Mouse (Mus musculus) large intestine, adult 2 months (tissue): ENCODE results near the gene Mst1. TPM values are rescaled to one million over a fixed set of nuclear protein-coding genes. Genes with fewer than 3 reads are reported as not detected.

Experiments
- DNase-seq: peaks from one replicate; pipeline ENCODE4 v3.0.0-alpha.2; 2012; ENCODE audit warnings: low read depth, low spot score
- WGBS: fragments of 180-500 bp; shearing (Covaris S2); methylation state at CpG from one replicate; pipeline ENCODE4 v1.1.7; 2018; 5-methylcytosine and 5-hydroxymethylcytosine counted together
- polyA plus RNA-seq: library from polyadenylated mRNA; depleted of rRNA; stranded (reverse); fragments of >200 nt; gene quantifications from 2 replicates; pipeline ENCODE4 v1.2.3, GENCODE M21; 2012; rRNA removed

Mst1 gene
- polyA plus RNA-seq: 0.26 and 0.56 TPM in 2 replicates

DNA sequence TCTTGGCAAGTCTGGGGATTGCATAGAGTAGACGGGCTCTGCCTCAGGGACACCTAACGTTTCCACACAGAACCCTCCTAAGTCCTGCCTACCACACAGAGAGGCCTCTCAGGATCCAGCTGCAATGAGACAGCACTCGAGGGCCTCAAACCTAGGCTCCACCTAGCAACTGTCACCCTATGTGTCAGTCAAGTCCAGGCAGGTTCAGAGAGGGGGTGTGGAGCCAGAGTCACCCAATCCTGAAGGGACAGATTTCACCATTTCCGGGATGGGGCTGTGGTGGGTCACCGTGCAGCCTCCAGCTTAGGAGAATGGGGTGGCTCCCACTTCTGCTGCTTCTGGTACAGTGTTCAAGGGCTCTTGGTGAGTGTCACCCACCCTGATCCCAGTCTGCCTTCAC lies at the start of gene Mst1:
Mst1 (plus strand) TSS at position 269 of the 400 bp plus-strand sequence.
- 76% methylated on average over 5 of the region's 5 CpGs for WGBS
- DNase-seq: no peak

DNA sequence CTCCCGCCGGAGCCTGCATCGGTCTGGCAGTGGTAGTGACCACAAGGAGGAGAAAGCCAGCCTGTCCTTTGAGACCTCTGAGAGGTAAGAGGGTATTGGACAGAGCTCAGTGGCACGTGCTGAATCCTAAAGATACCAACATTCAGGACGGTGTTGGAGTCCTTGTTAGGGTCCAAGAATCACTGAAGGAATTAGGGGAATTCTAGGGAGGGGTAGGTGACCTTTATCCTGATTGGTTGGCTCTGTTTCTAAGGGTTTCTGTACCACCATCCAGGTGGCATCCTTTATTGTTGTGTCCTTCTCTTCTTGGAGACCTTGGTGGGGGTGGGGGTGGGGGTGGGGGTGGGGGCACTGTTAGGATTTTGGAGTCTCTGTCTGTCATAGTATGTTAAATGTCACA lies 48.1 kb upstream of the Mst1 start:
- no peak for DNase-seq
- 94% methylated on average over 5 of the region's 5 CpGs for WGBS

DNA sequence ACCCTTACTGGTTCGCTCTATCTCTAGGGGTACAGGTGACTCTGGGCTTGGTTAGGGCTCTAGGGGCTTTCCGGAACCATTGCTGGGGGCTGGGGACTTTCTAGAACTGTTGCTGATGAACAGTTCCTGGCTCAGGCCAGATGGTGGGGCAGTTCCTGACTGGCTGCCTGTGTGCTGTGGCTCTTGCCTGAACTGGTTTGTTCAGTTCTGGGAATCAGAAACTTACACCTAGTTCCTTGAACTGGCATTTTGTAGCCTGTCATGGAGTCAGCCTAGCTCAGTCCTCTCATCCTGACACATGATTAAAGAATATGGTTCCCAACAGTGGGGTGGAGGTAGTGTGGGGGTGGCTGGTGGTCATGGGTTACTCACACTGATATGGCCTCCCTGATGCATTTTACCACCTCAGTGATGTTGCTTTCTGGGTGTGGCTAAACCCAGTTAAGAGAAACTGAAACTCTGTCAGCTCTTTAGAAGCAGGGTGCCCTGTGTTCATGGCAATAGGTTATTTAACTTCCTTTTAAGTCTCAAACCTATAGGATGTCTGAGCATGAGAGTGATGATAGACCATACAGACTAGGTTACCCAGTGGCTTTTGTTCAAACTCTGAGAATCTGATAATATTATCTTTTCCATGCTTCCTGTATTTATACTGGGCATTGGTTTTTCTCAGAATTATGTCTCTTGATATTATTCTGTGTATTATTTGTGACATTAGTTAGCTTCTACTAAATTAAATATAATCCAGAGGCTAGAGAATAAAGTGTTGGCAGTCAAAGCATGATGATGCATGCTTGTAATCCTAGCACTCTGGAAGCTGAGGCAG lies 44.7 kb upstream of the Mst1 start:
- peak; percentile 33 for DNase-seq
- WGBS: 48% methylated on average over 2 of the region's 2 CpGs

DNA sequence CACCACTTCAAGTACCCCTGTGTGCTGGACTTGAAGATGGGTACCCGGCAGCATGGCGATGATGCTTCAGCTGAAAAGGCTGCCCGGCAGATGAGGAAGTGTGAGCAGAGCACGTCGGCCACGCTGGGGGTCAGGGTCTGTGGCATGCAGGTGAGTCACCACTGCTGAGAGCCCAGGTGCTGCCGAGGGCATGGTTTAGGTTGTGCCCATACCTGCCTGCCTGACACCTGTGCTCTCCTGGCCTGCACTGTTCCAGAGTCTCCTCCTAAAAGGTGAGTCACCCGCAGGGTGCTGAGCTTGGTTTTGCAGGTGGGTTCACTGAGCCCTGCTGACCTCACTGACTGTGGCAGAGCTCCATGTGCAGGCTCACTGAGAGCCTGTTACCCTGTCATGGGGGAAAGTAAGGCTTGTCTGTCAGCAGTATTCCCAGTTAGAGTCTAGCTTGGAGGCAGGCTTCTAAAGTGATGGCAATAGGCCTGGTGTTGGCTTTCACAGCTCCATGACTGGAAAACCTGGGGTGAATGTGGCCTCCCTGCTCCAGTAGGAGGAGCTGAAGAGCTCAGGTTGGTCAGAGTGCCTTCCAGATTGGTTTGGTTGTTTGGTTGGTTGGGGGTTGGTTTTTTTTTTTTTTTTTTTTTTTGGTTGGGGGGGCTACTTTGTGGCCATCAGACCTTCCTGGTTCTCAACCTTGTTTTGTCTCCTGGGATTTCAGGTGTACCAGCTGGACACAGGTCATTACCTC lies 35.3 kb upstream of the Mst1 start:
- WGBS: 95% methylated on average over 8 of the region's 8 CpGs
- DNase-seq: no peak

DNA sequence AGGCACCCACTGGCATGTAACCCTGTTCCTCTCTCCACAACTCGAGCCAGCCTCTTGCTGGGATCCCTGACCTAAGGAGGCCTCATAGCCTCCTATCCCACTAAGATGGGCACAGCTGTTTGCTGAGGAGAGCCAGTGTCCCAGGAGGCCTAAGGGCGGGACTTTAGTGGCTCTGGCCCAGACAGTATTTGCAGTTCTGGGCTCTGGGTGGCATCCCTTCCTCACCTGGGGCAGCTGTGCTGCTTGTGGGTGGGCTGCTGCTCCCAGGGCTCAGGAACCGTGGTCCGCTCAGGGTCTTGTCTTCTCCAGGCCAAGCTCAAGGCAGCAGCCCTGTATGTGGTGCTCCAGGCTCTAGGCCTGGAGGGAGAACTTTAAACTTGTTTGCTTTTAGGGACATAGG lies 33.7 kb upstream of the Mst1 start:
- no peak for DNase-seq
- WGBS: 95% methylated on average over 4 of the region's 4 CpGs

DNA sequence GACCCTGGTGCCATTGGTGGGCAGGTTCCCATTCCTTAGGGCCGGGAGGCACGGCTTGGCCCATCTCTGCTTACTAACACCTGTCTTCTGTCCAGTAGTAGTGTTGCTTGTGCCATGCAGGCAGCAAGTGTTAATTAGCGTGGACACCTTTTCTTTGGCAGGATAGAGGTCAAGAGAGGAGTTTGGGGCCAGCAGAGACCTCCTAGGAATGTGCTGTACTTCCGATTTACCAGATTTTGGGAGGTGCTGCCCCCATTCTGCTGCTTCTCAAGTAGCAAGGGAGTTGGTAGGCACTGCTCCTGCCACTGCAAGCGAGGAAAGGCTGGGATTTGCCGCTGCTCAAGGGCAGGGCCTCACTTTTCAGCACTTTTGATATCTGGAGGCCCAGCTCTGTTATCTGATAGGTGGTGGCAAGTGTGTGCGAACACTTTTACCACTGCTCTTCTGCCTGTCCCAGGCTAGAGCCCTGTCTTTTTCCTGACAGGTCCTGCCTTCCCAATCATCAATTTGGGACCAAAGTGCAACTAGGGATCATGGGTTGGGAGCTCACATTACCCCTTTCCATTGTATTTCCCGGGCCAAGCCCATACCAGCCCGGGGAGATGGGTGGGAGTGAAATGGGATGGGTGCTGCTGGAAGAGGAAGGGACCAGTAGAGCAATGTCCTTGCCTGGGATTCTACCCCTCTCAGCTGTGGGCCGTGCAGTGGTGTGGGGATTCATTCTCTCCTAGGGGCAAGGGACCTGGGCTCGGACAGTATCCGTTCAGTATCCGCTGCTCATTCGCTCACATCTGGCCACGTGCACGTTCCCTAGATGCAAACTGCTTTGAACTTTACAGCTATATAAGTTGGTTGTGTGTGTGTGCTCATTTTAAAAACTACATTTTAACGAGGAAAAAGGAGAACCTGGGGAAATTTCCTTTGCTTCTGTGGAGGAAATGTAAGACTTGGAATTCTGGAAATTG lies 32.4 kb upstream of the Mst1 start:
- WGBS: 34% methylated on average over 17 of the region's 17 CpGs

DNA sequence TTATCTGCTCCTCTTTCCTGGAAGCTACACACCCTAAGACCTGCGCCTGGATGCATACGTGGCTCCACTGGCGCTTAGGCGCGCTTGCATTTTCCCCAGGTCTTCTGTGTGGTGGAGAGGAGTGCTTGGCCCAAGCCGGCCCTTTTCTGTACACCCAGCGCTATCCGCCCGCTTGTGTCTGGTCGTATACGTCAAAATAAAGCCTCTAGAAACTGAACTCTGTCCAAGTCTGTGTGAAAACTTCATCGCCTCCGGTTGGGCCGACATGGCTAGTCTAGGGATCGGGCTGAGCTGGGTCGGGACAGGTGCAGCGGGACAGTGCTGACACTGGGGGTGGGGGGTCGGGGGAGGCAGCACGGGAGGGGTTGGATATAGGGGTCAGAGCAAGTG lies 31.7 kb upstream of the Mst1 start:
- no peak for DNase-seq

More for the DNA sequence above, 32.4 kb upstream of the Mst1 start:
- DNase-seq: no peak

DNA sequence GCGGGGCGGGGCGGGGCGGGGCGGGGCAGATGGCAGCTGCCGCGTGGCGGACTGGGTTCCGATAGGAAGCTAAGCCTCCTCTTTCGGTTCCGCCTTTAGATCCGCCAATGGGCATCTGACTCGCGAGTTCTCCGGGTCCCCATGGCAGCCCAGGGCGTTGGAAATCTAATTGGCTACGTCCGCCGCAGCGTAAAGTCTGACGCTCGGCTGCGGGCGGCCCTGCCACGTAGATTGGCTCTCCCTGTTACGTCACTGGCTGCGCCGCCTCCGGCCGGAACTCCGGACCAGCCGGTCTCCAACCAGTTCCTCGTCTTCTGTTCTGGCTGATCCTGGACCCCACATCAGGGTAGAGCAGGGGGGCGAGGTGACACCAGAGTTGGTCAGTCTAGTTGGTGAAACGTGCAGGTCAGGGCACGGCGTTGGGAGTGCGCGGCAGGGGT lies 31.2 kb upstream of the Mst1 start, which contains the start of gene Gmppb:
Gmppb (plus strand) TSS at position 227 of the 440 bp plus-strand sequence.
- peak; percentile 93 for DNase-seq
- under 1% methylated on average over 35 of the region's 39 CpGs for WGBS

More for the DNA sequence above, 31.7 kb upstream of the Mst1 start:
- WGBS: under 1% methylated on average over 19 of the region's 19 CpGs

DNA sequence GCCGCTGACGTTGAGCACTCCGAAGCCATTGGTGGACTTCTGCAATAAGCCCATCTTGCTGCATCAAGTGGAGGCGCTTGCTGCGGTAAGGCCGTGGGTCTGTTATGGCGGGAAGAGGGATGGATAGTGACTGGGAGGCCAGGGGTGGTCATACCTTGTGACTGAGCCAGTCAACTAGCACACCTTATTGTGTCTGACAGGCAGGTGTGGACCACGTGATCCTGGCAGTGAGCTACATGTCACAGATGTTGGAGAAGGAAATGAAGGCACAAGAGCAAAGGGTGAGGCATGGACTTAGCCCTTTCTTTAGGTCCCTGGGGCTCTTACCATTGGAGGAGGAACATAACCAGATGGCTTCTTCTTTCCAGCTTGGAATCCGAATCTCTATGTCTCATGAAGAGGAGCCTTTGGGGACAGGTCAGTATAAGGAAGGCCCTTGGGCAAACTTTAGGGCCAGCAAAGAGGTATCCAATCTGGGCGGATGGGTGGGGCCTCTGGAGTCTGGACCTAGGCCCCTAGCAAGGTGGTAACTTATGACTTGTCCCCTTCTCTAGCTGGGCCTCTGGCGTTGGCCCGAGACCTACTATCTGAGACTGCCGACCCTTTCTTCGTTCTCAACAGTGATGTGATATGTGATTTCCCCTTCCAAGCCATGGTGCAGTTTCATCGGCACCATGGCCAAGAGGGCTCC lies 30.5 kb upstream of the Mst1 start:
- peak; percentile 73 for DNase-seq
- WGBS: 27% methylated on average over 15 of the region's 15 CpGs

DNA sequence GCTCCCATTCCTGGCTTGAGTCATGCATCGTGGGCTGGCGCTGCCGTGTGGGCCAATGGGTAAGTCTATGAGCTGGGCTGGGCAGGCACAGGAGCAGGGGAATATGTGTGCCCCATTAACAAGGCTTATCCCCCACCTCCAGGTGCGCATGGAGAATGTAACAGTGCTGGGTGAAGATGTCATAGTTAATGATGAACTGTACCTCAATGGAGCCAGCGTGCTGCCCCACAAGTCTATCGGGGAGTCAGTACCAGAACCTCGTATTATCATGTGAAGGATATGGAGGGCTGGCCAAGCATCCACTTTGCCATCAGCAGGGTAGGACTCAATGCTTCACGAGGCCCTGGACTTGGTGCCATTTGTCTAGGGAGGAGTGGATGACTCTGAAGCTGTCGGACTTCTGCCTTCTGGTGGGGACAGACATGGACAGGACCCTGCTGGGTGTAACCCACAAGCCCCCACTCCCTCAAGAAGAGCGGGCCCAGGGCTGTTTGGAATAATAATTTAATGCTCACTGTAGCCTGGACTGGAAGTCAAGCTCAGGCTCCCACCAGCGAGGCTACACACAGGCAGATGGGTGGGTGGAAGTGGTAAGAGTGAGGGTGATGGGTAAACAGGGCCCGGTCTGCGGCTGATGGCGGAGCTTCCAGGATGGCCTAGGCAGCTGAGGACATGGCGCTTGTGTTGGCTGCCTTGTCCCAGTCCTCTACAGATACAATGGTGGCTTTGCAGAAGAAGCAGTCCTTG lies 28.9 kb upstream of the Mst1 start:
- WGBS: 91% methylated on average over 15 of the region's 15 CpGs
- DNase-seq: no peak

DNA sequence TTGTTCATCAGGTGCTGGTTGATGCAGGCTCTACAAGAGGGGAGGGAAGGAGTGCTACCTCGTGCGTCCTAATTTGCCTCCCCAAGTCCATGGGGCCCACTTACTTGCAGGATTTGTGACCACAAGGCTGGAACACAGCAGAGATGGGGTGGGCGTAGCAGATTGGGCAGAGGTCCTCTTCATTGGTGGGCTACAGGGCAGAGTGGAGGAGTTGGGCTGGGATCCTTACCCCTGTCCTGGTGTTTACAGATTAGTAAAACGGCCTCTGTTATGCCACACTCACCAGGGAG lies 28.4 kb upstream of the Mst1 start:
- 69% methylated on average over 4 of the region's 4 CpGs for WGBS

DNA sequence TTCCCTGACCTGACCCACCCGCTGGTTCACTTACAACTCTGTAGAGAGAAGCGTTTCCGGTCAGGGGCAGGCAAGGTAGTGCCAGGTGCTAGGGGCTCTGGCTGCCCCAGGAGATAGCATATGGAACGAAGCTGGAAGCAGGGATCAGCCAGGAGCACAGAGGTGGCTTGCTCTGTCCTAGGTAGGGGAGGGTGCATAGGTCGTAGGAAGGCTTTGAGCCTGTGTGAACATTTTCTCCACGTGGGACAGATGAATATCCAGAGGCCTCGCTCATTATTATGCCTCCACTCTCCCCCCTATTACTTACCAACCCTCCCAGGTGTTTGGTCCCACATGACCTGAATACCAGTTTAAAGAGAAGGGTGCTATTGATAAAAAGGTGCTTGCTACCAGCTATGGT lies 27.8 kb upstream of the Mst1 start:
- 70% methylated on average over 7 of the region's 7 CpGs for WGBS
- no peak for DNase-seq

More for the DNA sequence above, 28.4 kb upstream of the Mst1 start:
- no peak for DNase-seq

DNA sequence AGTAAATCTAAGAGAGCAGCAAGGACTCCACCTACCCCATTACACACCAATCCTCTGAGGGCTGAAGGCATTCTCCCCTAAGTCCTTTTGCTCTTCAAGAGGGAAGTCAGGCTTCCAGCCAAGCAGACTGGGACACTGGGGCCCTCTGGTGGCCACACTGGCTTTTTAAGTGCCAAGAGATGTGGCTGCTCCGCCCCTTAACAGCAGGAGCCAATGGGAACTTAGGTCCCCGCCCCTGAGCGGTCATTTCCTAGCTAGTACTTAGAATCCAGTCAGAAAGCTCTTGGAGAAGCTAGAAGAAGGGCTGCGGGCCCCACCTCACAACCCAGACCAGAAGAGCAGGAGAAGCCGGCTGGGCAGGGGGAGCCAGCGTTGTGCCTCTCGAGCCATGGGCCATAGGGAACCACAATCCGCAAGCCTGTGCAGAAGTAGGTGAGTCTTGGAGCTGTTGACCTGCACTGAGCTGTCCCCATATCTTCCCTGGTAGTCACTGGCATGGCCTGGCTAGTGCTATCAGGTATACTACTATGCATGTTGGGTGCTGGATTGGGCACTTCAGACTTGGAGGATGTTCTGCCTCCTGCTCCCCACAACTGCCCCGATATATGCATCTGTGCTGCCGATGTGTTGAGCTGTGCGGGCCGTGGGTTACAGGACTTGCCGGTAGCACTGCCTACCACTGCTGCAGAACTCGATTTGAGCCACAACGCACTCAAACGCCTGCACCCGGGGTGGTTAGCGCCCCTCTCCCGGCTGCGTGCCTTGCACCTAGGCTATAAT lies 27.2 kb upstream of the Mst1 start, which contains the start of gene Amigo3:
Amigo3 (plus strand) TSS at position 275 of the 780 bp plus-strand sequence.
- DNase-seq: peak; percentile 91
- 48% methylated on average over 20 of the region's 20 CpGs for WGBS

DNA sequence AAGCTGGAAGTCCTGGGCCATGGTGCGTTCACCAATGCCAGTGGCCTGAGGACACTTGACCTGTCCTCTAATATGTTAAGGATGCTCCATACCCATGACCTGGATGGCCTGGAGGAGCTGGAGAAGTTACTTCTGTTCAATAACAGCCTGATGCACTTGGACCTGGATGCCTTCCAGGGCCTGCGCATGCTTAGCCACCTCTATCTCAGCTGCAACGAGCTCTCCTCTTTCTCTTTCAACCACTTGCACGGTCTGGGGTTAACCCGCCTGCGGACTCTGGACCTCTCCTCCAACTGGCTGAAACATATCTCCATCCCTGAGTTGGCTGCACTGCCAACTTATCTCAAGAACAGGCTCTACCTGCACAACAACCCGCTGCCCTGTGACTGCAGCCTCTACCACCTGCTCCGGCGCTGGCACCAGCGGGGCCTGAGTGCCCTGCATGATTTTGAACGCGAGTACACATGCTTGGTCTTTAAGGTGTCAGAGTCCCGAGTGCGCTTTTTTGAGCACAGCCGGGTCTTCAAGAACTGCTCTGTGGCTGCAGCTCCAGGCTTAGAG lies 26.5 kb upstream of the Mst1 start:
- WGBS: 61% methylated on average over 15 of the region's 15 CpGs
- no peak for DNase-seq

DNA sequence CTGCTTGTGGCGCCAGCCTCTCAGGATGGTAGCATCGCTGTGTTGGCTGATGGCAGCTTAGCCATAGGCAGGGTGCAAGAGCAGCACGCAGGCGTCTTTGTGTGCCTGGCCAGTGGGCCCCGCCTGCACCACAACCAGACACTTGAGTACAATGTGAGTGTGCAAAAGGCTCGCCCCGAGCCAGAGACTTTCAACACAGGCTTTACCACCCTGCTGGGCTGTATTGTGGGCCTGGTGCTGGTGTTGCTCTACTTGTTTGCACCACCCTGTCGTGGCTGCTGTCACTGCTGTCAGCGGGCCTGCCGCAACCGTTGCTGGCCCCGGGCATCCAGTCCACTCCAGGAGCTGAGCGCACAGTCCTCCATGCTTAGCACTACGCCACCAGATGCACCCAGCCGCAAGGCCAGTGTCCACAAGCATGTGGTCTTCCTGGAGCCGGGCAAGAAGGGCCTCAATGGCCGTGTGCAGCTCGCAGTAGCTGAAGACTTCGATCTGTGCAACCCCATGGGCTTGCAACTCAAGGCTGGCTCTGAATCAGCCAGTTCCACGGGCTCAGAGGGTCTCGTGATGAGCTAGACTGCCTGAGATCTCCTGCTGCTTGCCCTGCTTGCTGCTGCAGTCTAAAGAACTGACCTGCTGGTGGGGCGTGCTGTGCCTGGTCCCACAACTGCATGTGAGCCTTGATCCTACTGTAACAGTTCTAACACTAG lies 25.8 kb upstream of the Mst1 start:
- WGBS: 91% methylated on average over 22 of the region's 22 CpGs
- DNase-seq: no peak

DNA sequence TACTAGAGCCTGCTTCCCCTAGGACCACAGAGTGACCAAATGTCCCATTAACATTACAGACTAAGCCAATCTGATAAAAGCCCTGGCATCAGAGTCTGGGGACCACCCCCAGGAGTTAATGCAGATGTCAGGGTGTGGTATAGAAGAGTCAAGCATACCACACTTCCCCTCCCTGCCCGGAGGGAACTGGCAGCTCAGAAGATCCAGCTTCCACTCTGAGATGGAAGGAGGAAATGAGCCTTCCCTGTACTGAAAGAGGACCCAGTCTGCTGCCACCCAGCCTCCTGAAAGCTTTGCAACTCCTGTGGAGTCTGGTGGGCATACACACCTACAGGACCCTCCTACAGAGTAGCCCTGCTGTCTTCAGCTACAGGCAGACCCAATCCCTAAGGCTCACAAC lies 25.2 kb upstream of the Mst1 start:
- no peak for DNase-seq
- WGBS: 77% methylated on average over 1 of the region's 1 CpGs
